Mouse (Mus musculus) urinary bladder, postnatal 25 days (tissue): ENCODE results near the gene Nfic.

ENCODE experiments used
- DNase-seq: peaks from one replicate; pipeline ENCODE4 v3.0.0; 2022; ENCODE audit warnings: low spot score

Gene Nfic

GRCm38 (mm10) chr10:81356991-81357844 lies 98.2 kb downstream of the Nfic start, which contains the start of gene Mfsd12:
TSS of gene Mfsd12 (plus strand) at chr10:81357491.
- DNase-seq, result peak; percentile 88

GRCm38 (mm10) chr10:81356352-81356990 lies 99.0 kb downstream of the Nfic start:
- DNase-seq, result no peak

GRCm38 (mm10) chr10:81355533-81355932 lies 99.9 kb downstream of the Nfic start:
- DNase-seq, result no peak

- no peak for DNase-seq
These were observed 100.5 kb downstream of the Nfic start for GRCm38 (mm10) chr10:81354738-81355477.

DNA sequence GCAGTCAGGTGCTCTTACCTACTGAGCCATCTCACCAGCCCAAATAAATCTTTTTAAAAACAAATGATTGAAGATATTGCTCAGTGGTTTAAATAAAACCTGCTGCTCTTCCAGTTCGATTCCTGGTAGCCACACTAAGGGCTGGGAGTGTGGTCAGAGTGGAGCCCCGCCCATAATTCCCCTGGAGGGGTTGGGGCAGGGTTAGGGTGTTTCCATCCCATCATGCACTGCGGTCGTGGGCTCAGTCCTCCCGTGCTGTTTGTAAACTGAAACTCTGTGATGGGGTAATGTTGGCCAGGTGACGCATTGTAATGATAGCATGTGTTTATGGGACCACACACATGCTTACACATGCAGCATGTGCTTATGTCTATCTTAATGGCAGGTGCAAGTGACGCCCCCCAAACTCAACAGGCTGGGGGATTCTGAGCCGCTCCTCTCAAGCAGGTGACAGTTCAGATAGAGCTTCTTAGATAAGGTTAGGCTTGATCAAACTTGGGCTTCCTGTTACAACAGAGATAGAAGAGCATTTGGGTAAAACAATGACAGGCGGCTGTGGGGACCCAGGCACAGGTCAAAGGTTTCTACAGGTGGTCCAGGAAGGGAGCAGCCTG lies 103.7 kb downstream of the Nfic start:
- DNase-seq, result no peak

GRCm38 (mm10) chr10:81350351-81351063 lies 104.9 kb downstream of the Nfic start, which contains the start of gene Hmg20b:
TSS of gene Hmg20b (minus strand) at chr10:81350480.
- peak; percentile 96 for DNase-seq

DNA sequence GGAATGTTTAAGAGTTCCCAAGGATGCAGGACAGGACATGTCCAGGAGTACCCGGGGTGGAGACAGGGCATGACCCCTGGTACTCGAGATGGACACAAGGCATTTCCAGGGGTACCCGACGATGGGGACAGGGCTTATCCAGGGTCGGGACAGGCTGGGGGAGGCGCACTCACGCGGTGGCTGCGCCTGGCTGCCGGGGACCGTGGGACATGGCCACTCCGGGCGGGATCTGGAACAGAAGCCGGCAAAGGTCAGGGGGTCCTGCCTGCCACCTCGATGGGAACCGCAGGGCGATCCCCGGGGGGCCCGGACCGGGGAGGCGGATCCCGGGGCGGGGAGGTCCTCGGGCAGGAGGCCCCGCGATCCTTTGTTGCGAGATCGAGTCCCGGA lies 105.5 kb downstream of the Nfic start:
- DNase-seq, result no peak

- no peak for DNase-seq
These were observed 106.3 kb downstream of the Nfic start for GRCm38 (mm10) chr10:81349146-81349545.

- peak; percentile 49 for DNase-seq
These were observed 108.9 kb downstream of the Nfic start for GRCm38 (mm10) chr10:81346453-81347067.
